Mouse (Mus musculus) CH12.LX (cell line): ENCODE measurements at regions not wholly inside any gene's neighbourhood (a gene's known extent, or its start where the extent isn't known, plus 50 kb on each side); places are given as distances from the start of the nearest gene placed in this dataset.

Source experiments
- CTCF ChIP-seq, 2 experiments: IDR thresholded peaks in 1 of 2; conservative IDR thresholded peaks in 1 of 2; 2 replicates each; pipeline ENCODE4 v1.5.1; 2011 to 2012; ENCODE audit warnings: low read depth in 2 of 2, low read length in 2 of 2, improper control_type of control experiment in 1 of 2, inconsistent platforms in 1 of 2, mild to moderate bottlenecking in 1 of 2, moderate library complexity in 1 of 2
- E2F4 ChIP-seq: IDR thresholded peaks from 2 replicates; pipeline ENCODE4 v1.6.1; 2011; ENCODE audit warnings: low read depth, low read length, improper control_type of control experiment; ENCODE audit not compliant: insufficient replicate concordance
- ELF1 ChIP-seq: IDR thresholded peaks from 2 replicates; pipeline ENCODE4 v1.6.1; 2014; ENCODE audit warnings: low read depth, mild to moderate bottlenecking, inconsistent platforms, low read length, improper control_type of control experiment
- HCFC1 ChIP-seq: IDR thresholded peaks from 2 replicates; pipeline ENCODE4 v1.6.1; 2012; ENCODE audit warnings: low read depth, mild to moderate bottlenecking, inconsistent platforms, low read length, improper control_type of control experiment
- MAFK ChIP-seq: IDR thresholded peaks from 2 replicates; pipeline ENCODE4 v1.6.1; 2011; ENCODE audit warnings: low read length, improper control_type of control experiment; ENCODE audit not compliant: insufficient replicate concordance
- MAX ChIP-seq: IDR thresholded peaks from 2 replicates; pipeline ENCODE4 v1.6.1; 2011; ENCODE audit warnings: low read length, improper control_type of control experiment
- NELFE ChIP-seq: IDR thresholded peaks from 2 replicates; pipeline ENCODE4 v1.6.1; 2011; ENCODE audit warnings: low read depth, low read length, improper control_type of control experiment
- POLR2A ChIP-seq: IDR thresholded peaks from 2 replicates; pipeline ENCODE4 v1.6.1; 2011; ENCODE audit warnings: low read depth, mild to moderate bottlenecking, improper control_type of control experiment, low read length
- POLR2AphosphoS2 ChIP-seq: IDR thresholded peaks from 2 replicates; pipeline ENCODE4 v1.6.1; 2011; ENCODE audit warnings: low read depth, low read length, improper control_type of control experiment
- USF1 ChIP-seq: IDR thresholded peaks from 2 replicates; pipeline ENCODE4 v1.6.1; 2014; ENCODE audit warnings: low read depth, mild to moderate bottlenecking, inconsistent platforms, low read length, improper control_type of control experiment
- USF2 ChIP-seq: conservative IDR thresholded peaks from 2 replicates; pipeline ENCODE4 v1.6.1; 2011; ENCODE audit warnings: low read depth, low read length, improper control_type of control experiment
- ZKSCAN1 ChIP-seq: IDR thresholded peaks from 2 replicates; pipeline ENCODE4 v1.6.1; 2012; ENCODE audit warnings: low read depth, inconsistent platforms, low read length, improper control_type of control experiment, borderline replicate concordance

DNA sequence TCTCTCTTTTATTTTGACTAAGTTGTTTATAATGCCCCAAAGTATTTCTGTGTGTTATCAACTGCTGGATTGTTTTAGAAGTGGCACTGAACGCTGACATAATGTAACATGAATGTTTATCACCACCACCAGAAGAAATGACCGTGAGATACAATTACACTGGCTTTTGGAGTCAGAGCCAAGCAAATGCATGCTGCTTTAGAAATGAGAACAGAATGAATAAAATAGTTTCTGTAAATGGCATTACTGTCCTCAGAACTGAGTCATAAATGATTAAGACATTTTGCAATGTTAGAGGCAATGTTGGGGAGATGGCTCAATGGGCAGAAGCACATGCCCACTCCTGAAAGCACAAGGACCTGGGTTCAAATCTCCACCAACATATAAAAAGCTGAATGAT, 88.7 kb downstream of the Axin2 start:
- TF ChIP-seq CTCF (conservative IDR thresholded peaks at IDR 0.05 in 1 of 2, IDR thresholded peaks at IDR 0.05 in 1 of 2; ENCODE audit: low read depth in 2 of 2, low read length in 2 of 2), result no peak
- no peak for TF ChIP-seq POLR2A
- no peak for TF ChIP-seq MAX
- no peak for TF ChIP-seq USF1
- no peak for TF ChIP-seq HCFC1
- no peak for TF ChIP-seq E2F4
- TF ChIP-seq POLR2AphosphoS2, result no peak
- TF ChIP-seq NELFE, result no peak
- TF ChIP-seq MAFK, result no peak
- no peak for TF ChIP-seq USF2
- no peak for TF ChIP-seq ELF1
- no peak for TF ChIP-seq ZKSCAN1
